Mouse (Mus musculus) gastrocnemius, adult 2 months (tissue): Measurements from ENCODE around the gene Ythdf1. TPM values are rescaled to one million over a fixed set of nuclear protein-coding genes. Genes with fewer than 3 reads are reported as not detected.
A peak's percentile ranks its signal among the peaks of the same experiment; 100 is the strongest.

Source experiments
- DNase-seq: peaks from one replicate; pipeline ENCODE4 v3.0.0; 2022
- H3K27ac ChIP-seq: fragments of 200-600 bp; 2 replicates; pipeline ENCODE4 v1.8.1; 2022; ENCODE audit warnings: mild to moderate bottlenecking
- H3K4me3 ChIP-seq: fragments of 200-600 bp; 2 replicates; pipeline ENCODE4 v1.8.1; 2022; ENCODE audit warnings: mild to moderate bottlenecking, moderate library complexity
- CTCF ChIP-seq: fragments of 200-600 bp; IDR thresholded peaks from 2 replicates; pipeline ENCODE4 v1.8.1; 2022; ENCODE audit warnings: antibody characterized with exemption, mild to moderate bottlenecking, moderate library complexity
- intact Hi-C: fragments of 180-260 bp; cut with DNase I; formaldehyde crosslinking; loops from one replicate; pipeline ENCODE4 v1.15.1; 2025
- total RNA-seq, 2 experiments: library from RNA; stranded (reverse); gene quantifications; 2 replicates each; pipeline ENCODE4 v1.2.3; 2021

The Ythdf1 gene
- total RNA-seq, 2 experiments from 2014 or later, result 41.9 to 42.1 TPM

- DNase-seq, result no peak
- Histone ChIP-seq H3K27ac (no peak overlapping the region), H3K4me3 (no peak overlapping the region)
- intact Hi-C loops, result no loop called here
- TF ChIP-seq CTCF, result no peak
Measured at GRCm38 (mm10) chr2:180949947-180950346, 29.2 kb upstream of the Ythdf1 start.

- no peak for DNase-seq
- Histone ChIP-seq H3K27ac (no peak overlapping the region), H3K4me3 (no peak overlapping the region)
- intact Hi-C loops, result no loop called here
- no peak for TF ChIP-seq CTCF
Measured at GRCm38 (mm10) chr2:180941869-180942268, 21.1 kb upstream of the Ythdf1 start.

- Histone ChIP-seq H3K4me3 (no peak overlapping the region), H3K27ac (no peak overlapping the region)
- no peak for DNase-seq
- intact Hi-C loops, result no loop called here
- TF ChIP-seq CTCF, result no peak
Measured at GRCm38 (mm10) chr2:180940187-180940586, 19.4 kb upstream of the Ythdf1 start.

GRCm38 (mm10) chr2:180932418-180932817 is 11.7 kb upstream of the Ythdf1 start:
- TF ChIP-seq CTCF, result no peak
- no peak for DNase-seq
- no peak overlapping the region for H3K4me3 ChIP-seq
- intact Hi-C loops, result no loop called here
- no peak overlapping the region for H3K27ac ChIP-seq

DNA sequence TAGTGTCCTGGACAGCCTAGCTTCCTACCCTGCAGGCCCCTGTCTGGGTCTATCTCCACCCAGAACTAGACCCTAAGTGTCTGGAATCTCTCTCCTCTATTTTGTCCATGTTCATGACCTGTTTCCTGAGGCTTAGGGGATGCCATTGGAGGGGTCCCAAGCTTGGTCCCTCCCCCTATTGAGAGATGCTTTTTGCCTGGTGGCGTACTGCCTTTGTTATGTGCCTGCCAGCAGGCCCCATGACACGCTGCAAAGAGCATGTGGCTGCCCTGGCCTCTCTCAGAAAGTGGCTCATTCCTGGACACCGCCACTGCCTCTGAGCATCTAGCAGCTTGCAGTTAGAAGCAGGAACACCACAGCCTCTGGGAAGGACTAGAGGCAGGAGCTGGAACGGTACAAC is 8.0 kb upstream of the Ythdf1 start, which contains the start of gene Birc7:
Gene Birc7 (plus strand): TSS at position 301 of the 400 bp plus-strand sequence.
- Histone ChIP-seq H3K27ac (no peak within 1 kb of the TSS), H3K4me3 (no peak within 1 kb of the TSS)
- DNase-seq, result no peak
- no peak for TF ChIP-seq CTCF
- intact Hi-C loops, result no loop called here

GRCm38 (mm10) chr2:180925176-180925575 is 4.4 kb upstream of the Ythdf1 start:
- intact Hi-C loops, result loop anchor here (1.0 to 2.0 kb wide), 2 partner anchors 39 to 136 kb away; no protein-coding TSS in a partner anchor
- Histone ChIP-seq H3K27ac (no peak overlapping the region), H3K4me3 (no peak overlapping the region)
- peak; percentile 76 for DNase-seq
- peak; percentile 87 for TF ChIP-seq CTCF

DNA sequence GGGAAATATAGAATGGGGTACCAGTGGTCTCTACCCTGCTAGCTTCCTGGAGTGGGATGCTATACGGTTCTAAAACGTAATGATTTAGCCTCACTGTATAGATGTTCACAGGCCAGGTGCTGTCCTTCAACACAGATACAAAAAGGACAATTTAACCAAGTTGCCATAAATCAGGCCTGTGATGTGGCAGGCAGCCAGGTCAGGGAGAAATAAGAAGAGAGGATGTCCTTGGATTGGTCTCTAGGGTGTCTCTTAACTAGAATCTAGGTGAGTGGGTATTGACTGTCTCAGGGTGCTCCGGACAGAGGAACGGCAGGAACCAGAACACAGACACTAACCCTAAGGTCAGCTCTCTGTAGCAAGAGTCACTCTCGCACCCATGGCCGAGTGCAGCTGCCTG is 2.0 kb upstream of the Ythdf1 start:
- no peak for TF ChIP-seq CTCF
- intact Hi-C loops, result no loop called here
- no peak overlapping the region for H3K4me3 ChIP-seq
- DNase-seq, result no peak
- H3K27ac ChIP-seq, result no peak overlapping the region

GRCm38 (mm10) chr2:180919913-180920809 is 588 bp downstream of the Ythdf1 start:
- Histone ChIP-seq H3K4me3 (peak overlapping the region; percentile 100), H3K27ac (peak overlapping the region; percentile 93)
- no peak for TF ChIP-seq CTCF
- intact Hi-C loops, result no loop called here
- no peak for DNase-seq

DNA sequence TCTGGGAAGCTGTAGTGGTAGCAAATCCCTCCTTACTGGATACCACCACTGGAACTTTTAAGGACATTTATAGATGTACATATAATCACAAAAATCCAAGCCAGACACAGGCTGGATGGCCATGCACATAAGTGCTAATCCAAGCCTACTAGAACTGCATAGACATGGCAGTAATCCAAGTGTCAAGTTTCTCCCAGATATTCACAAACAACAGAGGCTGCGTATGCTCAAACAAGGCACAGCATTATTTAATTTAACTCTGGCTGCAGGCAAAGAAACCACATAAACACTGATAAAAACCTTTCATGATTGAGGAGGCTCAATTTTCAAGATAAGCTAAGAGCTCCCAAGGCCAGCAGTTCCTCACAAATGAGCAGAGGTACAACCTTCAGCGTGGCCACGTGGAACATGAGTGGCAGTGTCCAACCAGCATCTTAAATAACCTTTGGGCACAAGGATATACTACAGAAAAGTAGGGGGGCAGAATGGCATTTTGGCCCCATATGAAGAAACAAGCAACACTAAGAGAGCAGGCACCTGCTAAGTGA is 4.8 kb downstream of the Ythdf1 start:
- Histone ChIP-seq H3K4me3 (no peak overlapping the region), H3K27ac (peak overlapping the region; percentile 35; the same call in 1 of the 2 replicates)
- TF ChIP-seq CTCF, result no peak
- DNase-seq, result no peak
- intact Hi-C loops, result no loop called here

DNA sequence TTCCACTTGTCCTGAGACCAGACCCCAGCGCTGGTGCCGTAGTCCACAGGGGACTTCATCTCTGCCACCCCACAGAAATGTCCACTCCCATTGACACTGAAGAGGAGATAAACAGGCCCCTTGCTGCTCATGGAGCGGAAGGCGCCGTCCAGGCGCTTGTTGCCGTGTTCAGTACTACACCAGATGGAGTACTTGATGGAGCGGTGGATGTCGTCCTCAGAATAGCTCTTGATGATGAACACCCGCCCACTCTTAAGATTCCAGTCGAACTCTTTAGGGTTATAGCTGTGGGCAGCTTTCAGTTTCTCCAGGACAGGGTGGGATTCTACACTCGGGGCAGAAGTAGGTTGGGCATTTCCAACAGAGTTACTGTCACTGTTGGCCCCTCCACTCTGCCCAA is 9.8 kb downstream of the Ythdf1 start:
- intact Hi-C loops, result no loop called here
- no peak for DNase-seq
- TF ChIP-seq CTCF, result no peak
- H3K27ac ChIP-seq, result no peak overlapping the region
- no peak overlapping the region for H3K4me3 ChIP-seq

GRCm38 (mm10) chr2:180905556-180906221 is 15.1 kb downstream of the Ythdf1 start:
- no peak for TF ChIP-seq CTCF
- no peak for DNase-seq
- H3K4me3 ChIP-seq, result no peak overlapping the region
- no peak overlapping the region for H3K27ac ChIP-seq
- intact Hi-C loops, result no loop called here

DNA sequence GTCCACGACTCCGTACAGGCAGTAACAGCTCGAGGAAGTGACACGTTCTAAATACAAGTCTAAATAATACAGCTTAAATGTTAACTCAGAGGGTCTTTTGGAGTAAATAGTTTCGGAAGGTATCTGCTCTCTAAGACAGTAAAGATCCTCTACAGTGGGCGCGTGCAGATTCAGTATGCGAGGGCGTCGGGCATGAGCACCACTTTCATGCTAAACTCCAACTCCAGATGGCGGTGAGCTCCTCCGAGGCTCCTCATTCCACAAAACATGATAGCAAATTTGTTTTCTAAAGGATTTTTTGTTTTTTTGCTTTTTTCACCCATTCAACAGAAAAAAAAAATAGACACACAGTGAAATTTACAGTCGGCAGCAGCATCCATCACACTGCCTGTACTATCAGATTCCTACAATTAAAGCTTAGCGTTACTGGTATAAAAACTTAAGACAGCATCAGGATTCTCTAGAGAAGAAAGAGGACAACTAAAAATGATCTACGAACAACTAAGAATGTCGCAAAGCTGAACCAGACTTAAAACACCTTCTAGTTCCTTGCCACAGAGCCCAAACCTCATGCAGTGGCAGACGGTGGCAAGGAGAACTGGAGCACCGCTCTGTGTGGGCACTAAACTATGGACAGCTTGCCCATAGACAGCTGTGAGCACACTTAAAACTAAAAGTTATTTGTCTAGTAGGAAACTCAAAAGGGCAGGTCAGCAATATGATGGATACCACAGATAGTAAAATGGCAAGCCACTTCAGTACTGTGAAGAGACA is 16.1 kb downstream of the Ythdf1 start:
- no peak for DNase-seq
- no peak overlapping the region for H3K4me3 ChIP-seq
- no peak overlapping the region for H3K27ac ChIP-seq
- no peak for TF ChIP-seq CTCF
- intact Hi-C loops, result no loop called here
